Mouse (Mus musculus) T-helper 17 cell (primary cell): ENCODE data around the gene Arhgap15.

ENCODE experiments used
- in situ Hi-C, 2 experiments: fragments of 300-600 bp; cut with MboI, MseI; formaldehyde crosslinking; loops; 1 replicate in 1 of 2; 2 replicates in 1 of 2; pipeline ENCODE4 v1.15.1; 2025; ENCODE audit warnings: high pct_unique_total_duplicates in 2 of 2

Gene Arhgap15

GRCm38 (mm10) chr2:44345325-44345945 is 596.8 kb downstream of the Arhgap15 start:
- in situ Hi-C loops = loop anchor here in 1 of 2 experiments (25.0 kb wide), 1 partner anchor 608 kb away; the partner anchor contains the start of gene Arhgap15

GRCm38 (mm10) chr2:44346184-44346583 is 597.6 kb downstream of the Arhgap15 start:
- in situ Hi-C loops = loop anchor here in 1 of 2 experiments (25.0 kb wide), 1 partner anchor 609 kb away; the partner anchor contains the start of gene Arhgap15

DNA sequence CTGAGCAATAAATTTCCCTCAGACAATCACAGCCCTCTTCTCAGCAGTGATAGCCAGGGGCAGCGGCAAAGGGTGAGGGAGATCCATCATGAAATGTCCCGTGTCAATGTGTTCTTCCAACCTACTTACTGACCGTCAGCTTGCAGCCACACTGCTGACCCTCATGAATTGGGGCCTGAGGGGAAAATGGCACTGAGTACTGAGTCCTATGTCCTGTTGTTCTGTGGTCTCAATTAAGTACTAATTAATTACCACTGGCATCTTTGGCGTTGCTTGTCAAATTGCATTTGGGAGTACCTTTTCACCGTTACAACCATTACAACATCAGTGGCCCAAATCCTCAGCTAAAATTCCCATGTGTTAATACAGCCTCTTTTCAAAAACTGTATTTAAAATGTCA is 599.2 kb downstream of the Arhgap15 start:
- in situ Hi-C loops = loop anchor here in 1 of 2 experiments (25.0 kb wide), 1 partner anchor 610 kb away; the partner anchor contains the start of gene Arhgap15

GRCm38 (mm10) chr2:44349101-44349500 is 600.5 kb downstream of the Arhgap15 start:
- in situ Hi-C loops = loop anchor here in 1 of 2 experiments (25.0 kb wide), 1 partner anchor 612 kb away; the partner anchor contains the start of gene Arhgap15

DNA sequence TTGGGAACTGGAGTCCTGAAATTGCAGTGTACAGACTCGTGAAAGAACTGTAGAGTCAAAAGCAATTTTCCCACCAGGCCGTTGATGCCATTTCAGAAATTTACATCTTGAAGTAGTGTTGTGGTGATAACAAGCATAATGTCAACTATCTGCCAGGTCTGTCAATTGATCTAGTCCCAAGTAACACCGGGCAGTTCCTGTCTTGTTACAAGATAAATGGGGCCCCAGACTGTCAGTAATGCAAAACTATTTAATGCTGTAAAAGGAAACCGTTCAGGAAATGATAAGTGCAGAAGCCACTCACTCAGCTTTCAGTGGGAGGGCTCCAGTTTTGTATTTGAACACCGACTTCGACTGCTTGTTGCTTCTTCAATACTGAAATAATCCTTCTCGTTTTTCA is 604.3 kb downstream of the Arhgap15 start:
- in situ Hi-C loops = no loop called here

DNA sequence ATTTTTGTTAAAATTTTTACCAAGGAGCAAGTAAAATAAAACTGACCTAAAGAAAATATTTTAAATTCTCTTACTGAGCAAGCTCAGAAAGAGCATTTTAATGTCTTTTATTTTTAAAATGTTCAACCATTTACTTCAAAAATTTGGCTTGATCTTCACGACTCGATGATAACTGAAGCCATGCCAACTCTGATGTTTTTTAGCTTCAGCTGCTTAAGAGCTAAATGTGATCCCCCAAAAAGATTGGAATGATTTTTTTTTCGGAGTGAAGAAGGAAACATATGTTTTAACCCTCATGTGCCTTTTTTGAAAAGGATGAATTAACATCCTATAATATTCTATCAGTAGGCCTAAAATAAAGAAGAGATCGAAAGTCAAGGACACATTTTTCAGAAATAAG is 605.0 kb downstream of the Arhgap15 start:
- in situ Hi-C loops = no loop called here

DNA sequence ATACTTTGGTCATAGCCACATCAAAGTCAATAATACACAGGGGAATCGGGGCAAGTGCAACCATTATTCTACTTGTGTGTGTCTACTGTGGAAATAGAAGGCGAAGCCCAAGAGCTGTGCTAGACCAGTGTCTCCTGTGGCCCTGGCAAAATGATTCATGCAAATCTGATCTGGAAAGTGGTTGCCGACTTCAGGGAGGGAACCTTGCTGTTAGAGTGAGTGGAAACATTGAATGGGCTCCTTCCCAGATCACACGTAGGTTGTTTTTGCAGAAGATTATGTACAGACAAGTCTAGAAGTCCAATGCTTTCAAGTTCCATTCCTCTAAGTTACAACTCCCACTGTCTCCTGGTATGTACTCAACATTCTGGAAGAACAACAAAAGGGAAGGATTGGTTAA is 606.2 kb downstream of the Arhgap15 start:
- in situ Hi-C loops = no loop called here

- in situ Hi-C loops = no loop called here
Measured at GRCm38 (mm10) chr2:44355316-44355715, 606.7 kb downstream of the Arhgap15 start.

DNA sequence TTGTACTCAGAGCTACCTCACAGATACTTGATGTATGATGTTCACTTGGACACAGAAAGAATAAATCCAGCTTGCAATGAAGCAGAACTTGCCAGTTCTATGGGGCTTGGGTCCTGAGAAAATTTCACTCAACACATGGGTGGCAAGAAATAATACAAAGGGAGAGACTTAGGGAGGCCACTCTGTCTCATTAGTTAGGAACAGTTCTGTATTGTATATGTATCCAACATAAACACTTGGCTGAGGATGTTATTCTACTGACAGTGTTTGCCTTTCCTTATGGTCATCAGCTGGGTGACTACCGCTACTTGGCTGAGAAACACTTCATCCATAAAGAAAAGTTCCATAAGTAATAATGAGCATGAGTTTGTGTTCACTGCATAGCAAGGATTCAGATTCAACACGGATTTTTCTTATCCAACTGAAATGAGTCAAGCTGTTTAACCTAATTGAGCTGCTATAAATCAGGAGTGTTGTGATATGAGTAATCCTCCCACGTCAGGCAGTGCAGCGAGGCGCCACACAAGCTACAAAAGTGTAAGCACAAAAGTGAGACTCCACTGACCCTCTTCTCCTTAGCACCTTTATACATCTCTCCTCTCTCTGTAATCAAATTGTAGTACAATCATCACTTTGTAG is 607.7 kb downstream of the Arhgap15 start:
- in situ Hi-C loops = no loop called here

DNA sequence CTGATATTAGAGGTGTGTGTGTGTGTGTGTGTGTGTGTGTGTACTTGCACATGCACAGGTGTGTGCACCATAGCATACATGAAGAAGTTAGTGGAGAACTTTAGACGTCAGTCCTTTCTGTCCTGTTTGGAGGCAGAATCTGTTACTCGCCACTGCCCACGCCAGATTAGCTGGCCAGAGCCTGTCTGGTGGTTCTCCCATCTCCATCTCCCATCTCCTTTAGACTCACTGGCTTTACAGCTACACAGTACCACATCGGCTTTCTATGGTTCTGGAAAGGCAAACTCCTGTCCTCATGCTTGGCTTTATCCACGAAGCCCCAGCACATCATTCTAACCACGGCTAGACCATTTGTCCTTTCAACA is 608.2 kb downstream of the Arhgap15 start:
- in situ Hi-C loops = no loop called here

GRCm38 (mm10) chr2:44380225-44380624 is 631.6 kb downstream of the Arhgap15 start:
- in situ Hi-C loops = no loop called here

DNA sequence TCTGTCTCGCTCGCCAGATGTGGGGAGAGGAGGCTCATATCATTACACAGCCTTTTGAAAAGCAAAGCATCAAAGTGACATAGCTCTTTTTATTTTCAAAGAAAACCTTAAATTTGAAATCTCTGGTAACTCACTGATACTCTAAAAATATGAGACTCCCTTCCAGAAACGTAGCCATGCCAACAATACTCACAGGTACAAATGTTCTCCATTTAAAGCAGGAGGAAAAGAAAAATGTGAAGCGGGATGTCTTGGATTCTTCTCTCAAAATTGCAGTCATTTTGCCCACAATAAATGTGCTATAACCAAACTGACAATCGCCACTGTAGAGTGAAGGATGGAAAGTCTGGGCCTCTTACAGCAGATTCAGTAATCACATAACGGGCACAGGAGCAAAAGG is 635.9 kb downstream of the Arhgap15 start:
- in situ Hi-C loops = no loop called here

DNA sequence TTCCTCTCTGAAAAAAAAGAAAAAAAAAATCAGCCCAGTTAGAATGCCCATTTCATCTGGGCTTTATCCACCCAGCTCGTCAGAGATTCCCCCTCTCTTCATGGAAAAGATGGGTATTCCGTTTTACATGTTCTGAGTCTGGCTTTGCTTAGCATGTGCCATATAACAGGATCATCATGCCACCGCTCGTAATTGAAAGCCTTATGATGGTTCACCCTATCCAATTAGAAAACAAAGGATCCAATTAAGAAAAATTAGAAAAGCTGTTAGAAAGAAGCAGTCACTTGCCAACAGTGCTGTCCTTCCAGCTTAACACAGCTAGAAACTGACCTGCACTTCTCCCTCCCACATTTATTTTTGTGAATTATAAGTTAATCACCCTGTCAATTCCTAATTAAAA is 640.9 kb downstream of the Arhgap15 start:
- in situ Hi-C loops = loop anchor here in 1 of 2 experiments (5.0 kb wide), 1 partner anchor 52 kb away; no protein-coding TSS in a partner anchor

- in situ Hi-C loops = no loop called here
Measured at GRCm38 (mm10) chr2:44393789-44394188, 645.2 kb downstream of the Arhgap15 start.

- in situ Hi-C loops = no loop called here
Measured at GRCm38 (mm10) chr2:44394956-44395501, 646.4 kb downstream of the Arhgap15 start.

GRCm38 (mm10) chr2:44395577-44395976 is 647.0 kb downstream of the Arhgap15 start:
- in situ Hi-C loops = no loop called here

- in situ Hi-C loops = no loop called here
Measured at GRCm38 (mm10) chr2:44397209-44397608, 648.6 kb downstream of the Arhgap15 start.

DNA sequence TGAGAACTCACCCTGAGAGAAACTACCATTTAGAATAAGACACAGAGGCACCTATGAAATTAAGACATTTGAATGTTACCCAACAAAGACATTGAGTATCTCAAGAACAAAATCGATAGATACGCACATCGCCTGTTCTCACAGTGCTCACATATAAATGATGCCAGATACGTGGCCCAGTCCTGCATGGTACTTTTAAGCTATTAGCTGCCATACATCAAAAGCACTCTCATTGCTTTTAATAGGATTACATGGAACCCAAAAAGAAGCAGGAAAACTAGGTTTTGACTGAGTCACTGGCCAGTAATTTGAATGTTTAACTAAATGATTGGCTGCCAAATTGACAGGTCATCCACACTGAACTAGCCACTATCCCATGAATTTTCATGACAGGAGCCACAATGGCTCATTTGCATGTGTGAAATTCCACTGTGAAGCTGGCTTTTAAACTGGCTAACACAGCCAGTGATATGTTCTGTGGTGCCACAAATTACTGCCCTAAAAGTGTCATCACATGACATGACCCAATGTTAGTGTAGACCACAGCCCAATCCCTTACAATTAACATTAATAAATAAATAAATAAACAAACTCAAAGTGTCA is 649.2 kb downstream of the Arhgap15 start:
- in situ Hi-C loops = no loop called here

DNA sequence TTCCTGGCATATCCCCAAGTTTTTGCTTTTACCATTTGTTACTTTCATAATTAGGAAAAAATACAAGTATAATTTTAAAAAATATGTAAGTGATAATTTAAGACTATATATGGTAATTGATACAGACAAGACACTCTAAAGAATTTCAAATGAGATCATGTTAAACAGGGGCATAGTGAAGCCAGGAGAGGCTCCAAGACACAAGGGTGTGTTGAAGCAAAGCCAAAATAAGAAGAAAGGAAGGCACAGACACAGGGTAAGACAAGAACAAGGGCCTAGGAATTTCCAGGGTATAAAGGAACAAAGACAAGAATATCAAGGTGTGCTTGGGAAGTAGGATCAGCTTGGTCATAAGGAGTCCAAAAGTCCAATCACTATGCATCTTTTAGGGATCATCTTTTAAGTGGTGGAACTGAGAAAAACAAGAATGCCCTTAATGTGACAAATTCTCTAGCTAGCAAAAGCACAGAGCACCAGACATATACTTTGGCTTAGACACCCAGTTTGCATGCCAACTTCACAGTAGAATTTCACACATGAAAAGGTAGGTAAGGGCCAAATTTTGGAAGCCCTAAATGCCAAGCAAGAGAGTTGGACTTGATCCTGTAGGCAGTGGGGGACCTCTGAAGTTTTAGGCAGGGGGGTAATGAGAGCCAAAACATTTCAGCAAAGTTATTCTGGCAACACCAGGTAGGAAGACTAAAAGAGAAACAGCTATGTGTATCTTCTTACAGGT is 650.7 kb downstream of the Arhgap15 start:
- in situ Hi-C loops = no loop called here

DNA sequence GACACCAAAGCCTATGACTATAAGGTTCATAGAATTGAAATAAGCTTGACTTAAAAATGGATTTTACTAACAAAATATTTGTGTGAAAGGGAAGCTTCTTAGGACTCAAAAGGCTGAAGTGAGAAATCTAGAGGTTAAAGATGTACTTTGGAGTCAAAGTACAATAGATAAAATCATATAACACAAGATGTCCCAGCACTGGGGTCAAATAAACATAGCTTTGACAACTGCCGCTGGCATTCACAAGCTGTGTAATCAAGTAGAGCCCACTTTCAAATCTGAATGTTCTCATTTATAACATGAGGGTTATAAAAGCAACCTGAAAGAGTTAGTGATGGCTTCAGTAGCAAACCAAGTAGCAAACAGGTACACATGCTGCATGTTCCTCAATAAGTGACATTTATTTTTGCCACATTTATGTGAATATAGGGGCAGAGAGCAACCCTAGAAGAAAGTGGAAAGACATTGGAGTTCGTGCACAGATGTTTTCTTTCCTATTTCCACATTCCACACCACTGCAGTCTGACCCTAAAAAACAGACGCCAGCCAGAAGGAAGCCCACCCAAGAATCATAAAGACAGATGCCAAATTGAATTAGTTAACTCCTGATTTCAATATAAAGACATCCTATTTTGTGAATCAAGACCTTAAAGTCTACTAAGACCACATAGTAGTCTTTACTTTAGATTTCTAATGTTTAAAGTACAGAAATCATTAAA is 653.2 kb downstream of the Arhgap15 start:
- in situ Hi-C loops = loop anchor here in 1 of 2 experiments (10.0 kb wide), 1 partner anchor 1383 kb away; no protein-coding TSS in a partner anchor

DNA sequence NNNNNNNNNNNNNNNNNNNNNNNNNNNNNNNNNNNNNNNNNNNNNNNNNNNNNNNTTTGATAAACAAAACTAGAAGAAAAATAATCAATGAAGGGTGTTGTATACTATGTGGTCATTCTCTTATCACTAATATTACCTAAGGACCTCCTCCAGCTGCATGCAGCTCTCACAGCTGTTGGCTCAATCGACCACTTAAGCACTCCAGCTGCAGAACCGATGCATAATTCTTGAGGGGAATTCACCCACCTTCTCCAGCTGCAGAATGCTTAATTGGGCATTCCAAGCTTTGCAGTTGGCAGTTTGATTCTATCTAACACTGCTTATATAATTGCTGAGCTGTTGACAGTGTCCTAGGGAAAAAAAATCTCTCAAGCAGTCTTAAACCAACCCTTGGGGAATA is 663.0 kb downstream of the Arhgap15 start:
- in situ Hi-C loops = no loop called here
